Mouse (Mus musculus) forebrain, embryonic 14.5 days (tissue): ENCODE results near the gene Sox10. TPM values are rescaled to one million over a fixed set of nuclear protein-coding genes. Genes with fewer than 3 reads are reported as not detected.
A peak's percentile ranks its signal among the peaks of the same experiment; 100 is the strongest.

Experiments used
- ATAC-seq: fragments of 200-750 bp; cut with Nextera tagmentation; 2 replicates; pipeline ENCODE4 v1.8.0; 2017; ENCODE audit warnings: mild to moderate bottlenecking, moderate library complexity
- DNase-seq: peaks from one replicate; pipeline ENCODE4 v3.0.0-alpha.2; 2015; ENCODE audit warnings: low spot score
- H3K27ac ChIP-seq: fragments of 300-500 bp; sonication (generic); 2 replicates; pipeline ENCODE4 v1.5.1; 2014; ENCODE audit warnings: low read depth, mild to moderate bottlenecking, control low read depth, low read length, moderate library complexity
- H3K27me3 ChIP-seq: fragments of 300-500 bp; sonication (generic); replicated peaks from 2 replicates; pipeline ENCODE4 v1.6.1; 2014; ENCODE audit warnings: low read length, control low read depth, mixed read lengths; ENCODE audit not compliant: control insufficient read depth, insufficient read depth
- H3K36me3 ChIP-seq: fragments of 300-500 bp; sonication (generic); 2 replicates; pipeline ENCODE4 v1.6.1; 2014; ENCODE audit warnings: low read length, control low read depth; ENCODE audit not compliant: control insufficient read depth, insufficient read depth
- H3K4me1 ChIP-seq: fragments of 300-500 bp; sonication (generic); 2 replicates; pipeline ENCODE4 v1.6.1; 2014; ENCODE audit warnings: antibody characterized with exemption, low read length, control low read depth; ENCODE audit not compliant: control insufficient read depth, insufficient read depth
- H3K4me2 ChIP-seq: fragments of 300-500 bp; sonication (generic); 2 replicates; pipeline ENCODE4 v1.6.1; 2014; ENCODE audit warnings: mild to moderate bottlenecking, control low read depth, low read length
- H3K4me3 ChIP-seq: fragments of 300-500 bp; sonication (generic); 2 replicates; pipeline ENCODE4 v1.5.1; 2014; ENCODE audit warnings: low read depth, low read length, control low read depth
- H3K9ac ChIP-seq: fragments of 300-500 bp; sonication (generic); 2 replicates; pipeline ENCODE4 v1.6.1; 2014; ENCODE audit warnings: mild to moderate bottlenecking, low read length, control low read depth, moderate library complexity
- H3K9me3 ChIP-seq: fragments of 300-500 bp; sonication (generic); replicated peaks from 2 replicates; pipeline ENCODE4 v1.6.1; 2016; ENCODE audit warnings: low read length, control low read depth, mixed read lengths; ENCODE audit not compliant: control insufficient read depth
- WGBS: fragments of 180-500 bp; shearing (Covaris S2); extraction: QIAGEN DNeasy Blood & Tissue Kit; methylation state at CpG from one replicate; pipeline ENCODE4 v1.1.7; 2014; 5-methylcytosine and 5-hydroxymethylcytosine counted together
- polyA plus RNA-seq: library from polyadenylated mRNA; unstranded; fragments of >200 nt; fragmentation: Nextera tagmentation; extraction: Ambion mirVana; gene quantifications from 2 replicates; pipeline ENCODE4 v1.2.1, GENCODE M21; 2014

Gene Sox10
- polyA plus RNA-seq, 1 experiment from 2014 or later = 0.89 TPM

DNA sequence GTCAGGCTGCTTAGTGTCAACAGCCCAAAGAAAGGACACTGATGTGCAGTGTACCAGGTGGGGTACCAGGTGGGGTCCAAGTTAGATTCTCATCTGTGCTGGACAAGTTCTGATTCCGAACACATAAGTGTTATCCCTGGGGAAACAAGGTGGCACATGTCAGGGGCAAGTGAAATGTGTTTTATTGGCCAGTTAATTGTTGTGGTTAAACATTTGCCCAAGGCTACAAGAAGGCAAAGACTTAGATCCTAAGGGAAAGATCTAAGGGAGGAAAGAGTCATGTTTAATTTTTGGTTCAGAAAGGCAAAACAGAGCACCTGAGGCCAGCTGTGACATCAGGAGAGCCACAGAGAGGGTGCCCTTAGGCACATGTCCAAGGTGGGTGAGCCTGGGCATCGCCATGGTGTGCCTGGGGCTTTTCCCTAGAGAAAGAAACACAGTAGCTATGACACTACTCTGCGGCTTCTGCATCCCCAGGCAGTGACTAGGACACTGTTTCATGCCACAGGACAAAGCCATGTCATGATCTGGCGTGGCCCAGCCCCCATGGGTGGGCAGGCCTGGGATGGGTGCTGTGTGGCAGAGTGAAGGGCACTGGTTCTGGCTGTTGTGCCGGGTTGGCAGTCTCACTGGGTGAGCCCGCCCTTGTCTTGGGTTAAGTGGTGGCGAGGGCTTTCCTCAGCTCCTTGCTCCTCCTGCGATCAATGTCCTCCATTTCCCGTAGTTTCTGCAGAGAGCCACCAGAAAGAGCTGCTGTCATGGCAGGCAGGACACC is 30.4 kb downstream of the Sox10 start:
- DNase-seq (no peak), ATAC-seq (no peak)
- 86% methylated on average over 9 of the region's 9 CpGs for WGBS
- Histone ChIP-seq H3K36me3 (peaks cover 43% of the 10 kb centered on the region), H3K9me3 (no peaks in the 10 kb centered on the region), H3K4me2 (no peak overlapping the region), H3K4me1 (no peaks in the 10 kb centered on the region), H3K27ac (no peak overlapping the region), H3K9ac (no peak overlapping the region), H3K27me3 (no peaks in the 10 kb centered on the region), H3K4me3 (no peak overlapping the region)

DNA sequence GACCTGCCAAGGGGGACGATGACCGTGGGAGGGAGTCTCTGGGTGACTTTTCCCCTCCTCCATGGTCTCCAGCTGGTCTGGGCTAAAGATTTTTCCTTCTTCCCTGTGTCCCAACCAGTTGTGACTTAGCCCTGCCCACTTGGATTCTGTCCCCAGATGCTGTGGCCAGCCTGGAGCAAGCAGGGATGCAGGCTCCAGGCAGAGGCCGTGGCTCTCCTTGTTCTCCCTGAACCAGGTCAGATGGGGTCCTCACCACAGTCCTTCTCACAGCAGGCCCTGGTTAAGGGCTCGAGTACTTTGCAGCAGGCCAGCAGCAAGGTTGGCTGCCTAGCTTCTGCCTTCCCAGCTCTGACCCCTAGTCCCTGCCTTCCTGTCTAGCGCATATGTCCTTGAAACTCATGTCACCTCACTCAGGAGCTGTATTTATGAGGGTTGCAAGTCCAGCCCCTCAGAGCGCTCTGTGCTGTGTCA is 31.8 kb downstream of the Sox10 start:
- H3K27ac ChIP-seq = no peak overlapping the region
- H3K27me3 ChIP-seq = no peaks in the 10 kb centered on the region
- H3K9ac ChIP-seq = no peak overlapping the region
- H3K9me3 ChIP-seq = no peaks in the 10 kb centered on the region
- H3K36me3 ChIP-seq = peaks cover 51% of the 10 kb centered on the region
- H3K4me2 ChIP-seq = no peak overlapping the region
- 82% methylated on average over 6 of the region's 6 CpGs for WGBS
- no peaks in the 10 kb centered on the region for H3K4me1 ChIP-seq
- H3K4me3 ChIP-seq = no peak overlapping the region
- DNase-seq (no peak), ATAC-seq (no peak)

DNA sequence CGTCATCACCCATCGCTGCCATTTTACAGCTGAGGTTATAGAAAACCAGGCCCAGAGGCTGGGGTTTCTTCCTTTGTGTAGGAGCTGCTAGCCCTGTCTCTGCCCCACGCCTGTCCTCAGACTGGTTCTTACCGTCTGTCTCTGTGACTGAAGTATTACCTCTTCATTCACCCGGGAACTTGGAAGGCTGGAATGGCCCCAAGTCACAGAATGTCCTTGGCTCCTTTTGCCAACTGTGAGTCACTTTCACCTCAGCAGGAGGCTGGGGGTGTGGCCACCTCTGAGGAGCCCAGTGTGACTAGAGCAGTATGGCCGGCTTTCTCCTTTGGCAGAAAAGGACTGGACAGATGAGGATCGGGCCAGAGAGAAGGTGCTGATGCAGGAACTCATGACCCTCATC is 33.6 kb downstream of the Sox10 start:
- H3K27ac ChIP-seq = no peak overlapping the region
- DNase-seq (no peak), ATAC-seq (no peak)
- H3K4me1 ChIP-seq = no peaks in the 10 kb centered on the region
- peaks cover 65% of the 10 kb centered on the region for H3K36me3 ChIP-seq
- no peaks in the 10 kb centered on the region for H3K27me3 ChIP-seq
- H3K9ac ChIP-seq = no peak overlapping the region
- H3K9me3 ChIP-seq = no peaks in the 10 kb centered on the region
- no peak overlapping the region for H3K4me3 ChIP-seq
- no peak overlapping the region for H3K4me2 ChIP-seq
- WGBS = 80% methylated on average over 7 of the region's 7 CpGs

DNA sequence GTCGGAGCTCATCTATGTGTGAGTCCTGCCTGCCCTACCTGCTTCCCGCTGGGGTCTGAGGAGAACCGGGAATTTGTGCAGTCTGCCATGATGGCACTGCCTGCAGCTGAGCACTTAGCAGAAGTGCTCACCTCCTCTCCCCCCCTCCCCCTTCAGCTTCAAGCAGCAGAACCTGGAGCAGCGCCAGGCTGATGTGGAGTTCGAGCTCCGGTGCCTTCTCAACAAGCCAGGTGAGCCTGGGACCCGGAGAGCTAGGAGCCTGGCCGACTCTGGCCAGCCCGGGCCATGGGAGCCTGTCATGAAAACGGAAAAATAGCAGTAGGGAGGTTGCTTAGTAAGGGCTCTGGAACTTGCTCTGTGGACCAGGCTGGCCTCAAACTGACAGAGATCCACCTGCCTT is 34.3 kb downstream of the Sox10 start:
- Histone ChIP-seq H3K9me3 (no peaks in the 10 kb centered on the region), H3K9ac (no peak overlapping the region), H3K36me3 (peaks cover 66% of the 10 kb centered on the region), H3K27ac (no peak overlapping the region), H3K4me2 (no peak overlapping the region), H3K4me1 (no peaks in the 10 kb centered on the region), H3K27me3 (no peaks in the 10 kb centered on the region), H3K4me3 (no peak overlapping the region)
- DNase-seq (no peak), ATAC-seq (no peak)
- WGBS = 78% methylated on average over 10 of the region's 10 CpGs

DNA sequence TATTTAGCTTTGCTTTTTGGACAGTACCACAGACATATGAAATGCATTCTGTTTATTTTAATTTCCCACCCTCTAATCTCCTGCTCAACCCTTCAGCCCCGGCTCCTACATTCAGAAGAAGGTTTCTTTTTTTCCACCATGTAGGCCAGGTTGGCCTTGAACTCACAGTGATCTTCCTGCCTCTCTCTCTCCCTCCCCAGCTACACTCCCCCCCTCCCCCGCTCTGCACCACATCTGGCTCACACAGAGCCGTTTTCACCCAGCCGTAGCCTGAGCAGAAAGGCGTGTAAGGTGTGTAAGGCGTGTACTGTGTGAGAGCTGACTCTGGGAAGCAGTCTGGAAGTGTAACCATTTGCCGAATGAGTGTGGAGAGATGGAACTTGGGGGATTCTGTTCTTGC is 35.7 kb downstream of the Sox10 start:
- no peaks in the 10 kb centered on the region for H3K27me3 ChIP-seq
- 78% methylated on average over 7 of the region's 7 CpGs for WGBS
- no peaks in the 10 kb centered on the region for H3K9me3 ChIP-seq

DNA sequence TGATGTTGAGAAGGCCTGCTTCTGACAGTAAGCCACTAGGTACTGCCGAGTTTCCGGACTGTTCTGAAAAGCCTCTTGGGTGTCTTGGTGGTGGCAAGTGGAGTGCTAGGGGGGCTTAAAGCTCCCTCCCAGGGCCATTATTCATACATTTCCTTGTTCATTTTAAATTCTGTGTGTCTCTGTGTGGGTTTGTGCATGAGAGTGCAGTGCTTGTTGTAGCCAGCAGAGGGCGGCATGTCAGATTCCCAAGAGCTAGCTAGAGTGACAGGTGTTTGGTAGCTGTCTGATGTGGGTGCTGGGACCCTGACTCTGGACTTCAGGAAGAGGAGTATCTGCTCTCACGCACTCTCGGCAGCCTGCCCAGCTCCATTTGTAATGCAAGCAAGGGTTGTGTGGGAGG is 36.8 kb downstream of the Sox10 start:
- Histone ChIP-seq H3K9me3 (no peaks in the 10 kb centered on the region), H3K36me3 (peaks cover 67% of the 10 kb centered on the region), H3K4me1 (no peaks in the 10 kb centered on the region), H3K27me3 (no peaks in the 10 kb centered on the region), H3K27ac (no peak overlapping the region), H3K4me3 (no peak overlapping the region), H3K9ac (no peak overlapping the region), H3K4me2 (no peak overlapping the region)
- WGBS = 92% methylated on average over 5 of the region's 5 CpGs
- ATAC-seq (no peak), DNase-seq (no peak)

More for the DNA sequence above, 35.7 kb downstream of the Sox10 start:
- no peak overlapping the region for H3K4me2 ChIP-seq
- no peak for ATAC-seq
- no peak overlapping the region for H3K4me3 ChIP-seq
- no peak overlapping the region for H3K27ac ChIP-seq
- H3K4me1 ChIP-seq = no peaks in the 10 kb centered on the region
- no peak overlapping the region for H3K9ac ChIP-seq
- H3K36me3 ChIP-seq = peaks cover 71% of the 10 kb centered on the region
- no peak for DNase-seq

DNA sequence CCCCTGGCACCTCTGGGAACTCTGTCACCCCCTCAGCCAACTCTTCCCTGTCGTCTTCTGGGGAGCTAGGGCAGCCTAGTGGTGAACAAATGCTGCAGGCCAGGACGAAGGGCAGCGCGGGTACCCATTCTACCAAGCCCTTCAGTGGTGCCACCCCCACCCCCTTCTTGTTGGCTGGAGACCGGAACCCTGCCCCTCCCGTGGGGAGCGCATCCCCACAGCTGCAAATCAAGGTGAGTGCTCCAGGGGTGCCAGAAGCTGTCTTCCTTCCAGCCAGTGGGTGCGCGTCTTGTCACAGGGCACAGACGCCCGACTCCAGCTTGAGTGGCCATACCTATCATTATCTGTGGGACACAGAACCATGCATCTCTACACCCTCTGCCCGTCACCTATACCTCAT is 37.9 kb downstream of the Sox10 start:
- Histone ChIP-seq H3K27me3 (no peaks in the 10 kb centered on the region), H3K9me3 (no peaks in the 10 kb centered on the region), H3K27ac (no peak overlapping the region), H3K4me1 (no peaks in the 10 kb centered on the region), H3K36me3 (peaks cover 69% of the 10 kb centered on the region), H3K4me3 (no peak overlapping the region), H3K4me2 (no peak overlapping the region), H3K9ac (no peak overlapping the region)
- DNase-seq = no peak
- 94% methylated on average over 12 of the region's 12 CpGs for WGBS
- ATAC-seq = no peak

DNA sequence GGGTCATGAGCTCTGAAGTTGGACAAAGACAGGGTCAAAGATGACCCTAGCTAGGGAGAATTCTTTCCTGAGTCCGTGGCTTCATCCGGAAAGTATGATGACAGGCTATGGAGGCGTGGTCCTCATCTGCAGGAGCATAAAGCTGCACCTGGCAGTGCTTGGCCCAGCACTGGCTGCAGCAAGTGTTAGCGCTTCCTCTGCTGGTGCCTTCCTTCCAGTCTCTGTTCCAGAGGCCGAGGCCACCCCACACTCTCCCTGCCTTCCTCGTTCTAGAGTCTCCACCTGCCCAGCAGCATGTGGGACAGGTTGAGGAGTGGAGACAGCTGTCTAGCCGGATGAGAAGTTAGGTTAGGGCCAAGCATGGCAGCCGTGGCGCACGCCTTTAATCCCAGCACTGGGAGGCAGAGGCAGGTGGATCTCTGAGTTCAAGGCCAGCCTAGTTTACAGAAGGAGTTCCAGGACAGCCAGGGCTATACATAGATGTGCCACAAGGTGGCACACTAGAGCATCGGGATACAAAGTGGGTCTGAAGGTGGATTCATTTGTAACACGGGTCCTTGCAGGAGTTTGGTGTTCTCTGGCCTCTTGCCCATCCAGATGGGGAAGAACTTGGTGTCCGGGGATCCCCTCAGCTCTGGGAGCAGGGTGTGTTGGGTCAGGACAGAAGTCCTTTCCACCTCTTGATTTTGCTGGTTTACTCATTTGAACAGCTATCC is 38.7 kb downstream of the Sox10 start:
- Histone ChIP-seq H3K4me2 (no peak overlapping the region), H3K9me3 (no peaks in the 10 kb centered on the region), H3K27ac (no peak overlapping the region), H3K9ac (no peak overlapping the region), H3K27me3 (no peaks in the 10 kb centered on the region), H3K36me3 (peaks cover 66% of the 10 kb centered on the region), H3K4me3 (no peak overlapping the region), H3K4me1 (no peaks in the 10 kb centered on the region)
- ATAC-seq (no peak), DNase-seq (peak; percentile 41)
- WGBS = 87% methylated on average over 13 of the region's 13 CpGs

DNA sequence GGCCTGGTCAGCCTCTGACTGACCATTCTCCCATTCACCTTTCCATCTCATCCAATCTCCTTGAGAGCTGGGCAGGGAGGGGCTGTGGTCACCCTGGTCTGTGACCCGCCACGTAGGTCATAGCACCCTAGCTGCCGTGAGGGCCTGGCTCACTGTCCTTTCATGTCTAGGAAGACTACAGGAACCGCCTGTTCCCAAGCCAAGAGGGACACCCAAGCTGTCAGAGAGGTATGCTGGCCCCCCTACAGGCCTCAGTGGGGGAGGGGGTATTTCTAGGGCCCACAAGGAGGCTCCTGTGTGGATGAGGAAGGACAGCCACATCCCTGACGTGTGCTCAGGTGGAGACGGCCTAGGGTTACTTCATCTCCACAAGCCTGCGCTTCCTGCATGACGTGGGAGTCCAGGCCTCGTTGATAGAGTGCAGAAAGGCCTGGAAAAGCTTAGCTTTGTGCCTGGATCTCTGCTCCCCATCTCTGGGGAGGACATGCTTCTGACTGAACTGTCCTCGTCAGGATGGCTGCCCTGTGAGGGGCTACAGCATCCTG is 40.6 kb downstream of the Sox10 start:
- WGBS = 86% methylated on average over 10 of the region's 10 CpGs
- H3K27me3 ChIP-seq = no peaks in the 10 kb centered on the region
- H3K4me1 ChIP-seq = no peaks in the 10 kb centered on the region
- no peak overlapping the region for H3K9ac ChIP-seq
- H3K27ac ChIP-seq = no peak overlapping the region
- H3K9me3 ChIP-seq = no peaks in the 10 kb centered on the region
- DNase-seq (no peak), ATAC-seq (no peak)
- no peak overlapping the region for H3K4me2 ChIP-seq
- no peak overlapping the region for H3K4me3 ChIP-seq
- H3K36me3 ChIP-seq = peaks cover 54% of the 10 kb centered on the region
